Mouse (Mus musculus) retina, adult 2 months (tissue): ENCODE data around the gene Frem3.

Experiments
- DNase-seq: peaks from one replicate; pipeline ENCODE4 v3.0.0-alpha.2; 2012; ENCODE audit warnings: low read depth, low spot score

The Frem3 gene

GRCm38 (mm10) chr8:80610549-80611440 lies at the start of gene Frem3:
Frem3 (plus strand) TSS chr8:80611080.
- DNase-seq = no peak

- DNase-seq = no peak
Measured at GRCm38 (mm10) chr8:80564205-80564839, 46.6 kb upstream of the Frem3 start.

DNA sequence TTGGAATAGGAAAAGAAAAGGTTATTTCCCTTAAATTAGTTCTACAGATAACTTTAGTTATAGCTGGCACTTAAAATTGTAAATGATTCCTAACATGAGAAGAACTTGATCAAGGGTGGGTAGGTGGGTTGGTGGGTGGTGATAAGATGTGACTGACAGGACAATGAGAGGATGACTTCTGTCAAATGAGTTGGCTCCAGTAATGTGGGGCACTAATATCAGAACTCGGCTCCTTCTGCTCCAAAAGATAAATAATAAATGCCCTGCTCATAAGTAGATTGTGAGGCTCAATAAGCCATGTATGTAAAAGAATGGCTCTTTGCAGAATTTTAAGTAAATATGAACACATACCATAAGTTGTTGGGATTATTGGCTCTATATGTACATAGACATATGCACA lies 43.4 kb upstream of the Frem3 start:
- no peak for DNase-seq

DNA sequence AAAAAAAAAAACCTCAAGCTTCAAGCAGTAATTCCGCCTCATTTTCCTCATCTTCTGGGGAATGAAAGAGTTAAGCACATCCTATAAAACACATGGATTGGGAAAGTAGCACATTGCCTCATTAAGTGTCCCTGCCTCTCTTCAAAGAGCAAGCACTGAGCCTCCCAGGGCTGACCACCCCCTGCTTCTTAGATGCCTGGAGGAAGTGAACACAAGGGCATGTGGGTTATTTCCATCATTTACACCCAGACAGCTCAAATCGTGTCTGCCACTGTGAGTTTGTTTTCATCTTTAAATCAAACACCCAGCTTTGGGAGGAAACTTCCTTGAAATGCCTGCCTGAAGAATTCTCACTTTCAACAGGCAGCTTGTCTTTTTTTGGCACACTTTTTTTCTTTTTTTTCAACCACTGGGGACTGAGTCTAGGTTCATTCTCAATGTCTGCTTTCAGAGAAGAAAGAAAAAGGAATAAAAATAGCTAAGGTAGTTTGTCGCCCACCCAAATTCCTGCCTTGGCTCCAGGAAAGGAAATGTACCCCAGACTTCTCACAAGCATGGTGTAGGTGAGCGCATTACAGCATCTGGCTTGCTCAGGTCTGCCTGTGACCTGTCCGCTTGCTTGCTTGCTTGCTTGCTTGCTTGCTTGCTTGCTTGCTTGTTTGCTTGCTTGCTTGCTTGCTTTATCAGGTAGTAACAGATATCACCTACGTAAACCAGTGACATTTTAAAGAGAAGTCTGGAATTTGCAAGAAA lies 42.5 kb upstream of the Frem3 start:
- no peak for DNase-seq

DNA sequence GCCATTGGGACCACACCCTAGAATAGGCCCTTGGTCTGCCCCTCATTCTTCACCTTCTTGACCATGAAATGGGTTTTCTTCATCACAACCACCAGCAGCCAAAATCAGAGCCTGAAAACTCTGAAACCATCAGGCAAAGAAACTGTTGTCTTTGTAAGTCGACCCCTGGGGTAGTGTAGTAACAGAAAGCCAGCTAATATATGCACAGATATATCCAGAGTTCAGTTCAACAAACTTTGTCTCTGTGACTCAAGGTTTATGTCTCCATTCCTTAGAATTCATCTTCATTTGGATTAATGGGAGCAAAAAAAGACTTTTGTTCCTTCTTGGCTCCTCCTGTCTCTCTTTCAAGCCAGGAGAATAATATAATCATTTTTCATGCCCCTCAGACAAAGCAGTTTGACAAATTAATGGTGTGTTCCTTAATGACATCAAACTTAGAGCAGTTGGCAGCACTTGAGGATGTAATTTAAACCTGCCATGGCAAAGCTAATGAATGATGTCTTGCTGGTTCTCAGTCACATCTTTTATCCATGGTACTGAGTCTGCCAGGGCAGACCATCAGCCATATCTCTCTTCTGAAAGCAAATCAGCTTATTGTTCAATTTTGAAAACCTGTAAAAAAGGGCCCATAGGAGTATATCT lies 38.3 kb upstream of the Frem3 start:
- no peak for DNase-seq

DNA sequence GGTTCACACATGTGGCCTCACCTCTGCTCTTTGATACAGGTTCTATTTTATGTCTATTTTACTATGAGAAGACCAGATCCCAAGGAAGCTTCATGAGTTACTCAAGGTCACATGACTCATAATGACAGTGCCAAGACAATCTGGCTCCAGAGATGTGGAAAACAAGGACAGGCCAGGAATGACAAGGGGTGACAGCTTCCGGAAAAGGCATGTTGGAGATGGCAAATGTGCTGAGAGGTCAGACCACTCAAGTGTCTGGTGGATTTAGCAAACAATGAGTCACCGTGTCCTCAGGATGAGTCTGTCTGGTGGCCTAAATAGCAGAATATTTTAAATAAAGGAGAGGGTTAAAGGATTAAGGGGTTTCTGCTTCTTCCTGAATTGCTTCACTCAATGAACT lies 33.8 kb upstream of the Frem3 start:
- no peak for DNase-seq

DNA sequence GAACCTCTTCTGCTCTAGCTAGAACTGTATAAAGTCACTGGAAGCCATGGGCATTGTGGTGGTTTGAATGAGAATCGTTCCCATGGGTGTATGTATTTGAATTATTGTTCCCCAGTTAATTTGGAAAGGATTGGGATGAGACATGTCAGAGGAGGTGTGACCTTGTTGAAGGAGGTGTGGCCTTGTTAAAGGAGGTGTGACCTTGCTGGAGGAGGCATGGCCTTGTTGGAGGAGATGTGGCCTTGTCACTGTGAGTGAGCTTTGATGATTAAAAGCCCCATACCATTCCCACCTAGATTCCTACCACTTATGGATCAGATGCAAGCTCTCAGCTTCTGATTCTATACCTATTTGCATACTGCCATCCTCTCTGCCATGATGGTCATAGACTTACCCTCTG lies 31.8 kb upstream of the Frem3 start:
- no peak for DNase-seq

GRCm38 (mm10) chr8:80592626-80593025 lies 18.3 kb upstream of the Frem3 start:
- DNase-seq = no peak

DNA sequence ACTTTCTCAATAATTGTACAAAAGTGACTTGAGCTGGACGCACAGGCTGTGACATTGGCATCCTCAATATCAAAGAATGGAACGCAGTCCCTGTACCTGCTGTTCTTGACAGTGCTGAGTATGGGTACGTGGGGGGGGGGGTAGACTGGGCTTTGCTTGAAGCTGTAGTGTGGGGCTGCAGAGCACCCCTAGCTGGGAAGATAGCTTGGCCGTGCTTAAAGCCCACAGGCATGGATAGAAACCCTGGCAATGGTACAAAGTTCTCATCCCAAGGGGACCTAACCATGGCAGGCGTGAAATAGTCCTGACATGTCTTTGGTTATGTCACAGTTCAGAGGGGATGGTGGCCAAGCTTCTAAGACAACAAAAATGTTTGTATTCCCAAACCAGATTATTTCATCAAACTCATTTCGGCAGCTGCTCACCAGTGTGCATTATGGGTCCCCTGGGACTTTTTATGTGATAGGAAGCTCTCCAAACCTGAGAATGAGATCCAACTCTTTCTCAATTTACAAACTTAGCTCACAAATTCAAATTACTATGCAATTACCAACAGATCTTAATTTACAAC lies 10.2 kb upstream of the Frem3 start:
- no peak for DNase-seq

DNA sequence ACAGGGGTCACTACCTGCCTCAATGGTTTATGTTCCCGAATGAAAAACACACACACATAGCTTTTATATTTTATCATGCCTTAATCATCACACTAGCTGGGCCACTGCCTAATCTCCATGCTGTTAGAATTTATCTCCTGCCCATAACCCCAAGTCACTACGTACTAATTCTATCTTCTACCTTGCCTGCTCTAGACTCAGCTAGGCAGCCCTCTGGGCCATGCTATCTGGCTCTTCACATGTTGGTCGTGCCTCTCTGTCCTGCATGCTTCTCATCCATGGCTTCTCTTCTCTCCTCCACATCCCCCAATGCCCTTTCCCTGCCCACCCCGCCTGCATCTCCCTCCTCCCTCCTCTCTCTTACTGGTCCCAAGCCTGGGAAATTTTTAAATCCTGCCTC lies 9.0 kb upstream of the Frem3 start:
- DNase-seq = no peak

- DNase-seq = no peak
Measured at GRCm38 (mm10) chr8:80607082-80607481, 3.8 kb upstream of the Frem3 start.

DNA sequence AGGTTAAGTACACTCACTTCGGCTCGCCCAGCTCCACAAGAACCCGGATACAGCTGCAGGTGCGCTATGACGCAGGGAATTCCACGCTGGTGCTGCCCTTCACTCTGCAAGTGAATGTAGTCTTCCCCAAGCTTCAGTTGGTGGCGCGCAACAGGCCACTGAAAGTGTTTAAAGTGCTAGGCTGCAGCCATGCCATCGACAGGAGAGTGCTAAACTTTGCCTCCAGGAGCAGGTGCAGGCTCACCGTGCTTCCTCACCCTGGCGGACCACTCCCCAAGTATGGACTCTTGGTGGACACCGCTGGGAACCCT lies 516 bp downstream of the Frem3 start:
- DNase-seq = no peak

DNA sequence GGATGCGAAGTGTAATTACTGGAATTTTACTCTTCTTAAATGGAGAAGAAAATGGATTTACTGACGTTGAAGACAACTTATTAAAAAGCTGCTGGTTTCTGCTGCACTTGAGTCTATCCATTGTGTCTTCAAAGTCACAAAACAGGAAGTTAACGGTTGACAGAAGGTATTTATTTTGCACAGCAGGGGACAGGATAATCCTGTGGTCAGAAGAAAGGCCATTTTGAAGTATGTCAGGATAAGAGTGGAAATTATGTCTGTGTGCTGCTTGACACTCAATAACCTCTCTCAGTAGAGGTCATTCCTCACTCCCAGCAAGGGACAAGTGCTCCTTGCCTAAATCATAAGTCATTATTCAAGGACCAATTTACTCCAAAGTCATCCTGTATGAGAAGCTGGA lies 8.9 kb downstream of the Frem3 start:
- DNase-seq = no peak

DNA sequence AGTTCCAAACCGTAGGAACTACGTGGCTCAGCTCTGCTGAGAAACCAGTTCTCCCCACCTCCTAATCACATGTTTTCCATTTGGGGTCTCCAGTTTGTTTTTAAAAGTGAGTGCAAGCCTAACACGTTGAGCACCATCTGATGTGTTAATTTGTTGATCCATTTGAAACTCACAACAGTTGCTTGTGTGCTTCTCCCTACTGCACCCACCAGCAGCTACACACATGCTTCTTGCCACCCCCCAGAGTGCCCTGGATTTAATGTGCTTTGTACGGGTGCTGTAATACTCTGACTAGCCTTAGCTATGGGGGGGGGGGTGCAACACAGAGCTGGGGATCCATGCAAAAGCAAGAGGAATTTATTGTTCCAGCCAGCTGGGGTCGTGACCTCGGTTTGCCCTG lies 36.5 kb downstream of the Frem3 start:
- DNase-seq = no peak

DNA sequence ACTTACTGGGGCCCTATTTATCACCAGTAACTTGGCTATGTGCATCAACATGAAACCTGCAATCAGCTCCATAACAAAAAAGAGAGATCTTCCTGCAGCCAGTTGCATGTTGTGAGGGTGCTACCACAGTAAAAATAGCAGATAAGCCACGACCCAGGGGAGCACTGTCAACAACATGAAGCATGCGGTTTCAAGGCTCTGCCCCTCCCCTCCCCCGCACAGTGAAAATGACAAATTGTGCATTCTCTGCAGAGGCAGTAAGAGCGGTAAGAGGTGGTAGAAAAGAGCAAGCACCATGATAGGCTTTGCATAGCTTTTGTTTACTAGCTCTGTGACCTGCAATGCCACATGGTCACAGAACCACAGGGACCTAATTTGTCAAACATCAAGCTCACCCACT lies 46.8 kb downstream of the Frem3 start:
- DNase-seq = no peak

GRCm38 (mm10) chr8:80661055-80661454 lies 50.2 kb downstream of the Frem3 start:
- DNase-seq = no peak

GRCm38 (mm10) chr8:80663476-80663875 lies 52.6 kb downstream of the Frem3 start:
- DNase-seq = no peak

DNA sequence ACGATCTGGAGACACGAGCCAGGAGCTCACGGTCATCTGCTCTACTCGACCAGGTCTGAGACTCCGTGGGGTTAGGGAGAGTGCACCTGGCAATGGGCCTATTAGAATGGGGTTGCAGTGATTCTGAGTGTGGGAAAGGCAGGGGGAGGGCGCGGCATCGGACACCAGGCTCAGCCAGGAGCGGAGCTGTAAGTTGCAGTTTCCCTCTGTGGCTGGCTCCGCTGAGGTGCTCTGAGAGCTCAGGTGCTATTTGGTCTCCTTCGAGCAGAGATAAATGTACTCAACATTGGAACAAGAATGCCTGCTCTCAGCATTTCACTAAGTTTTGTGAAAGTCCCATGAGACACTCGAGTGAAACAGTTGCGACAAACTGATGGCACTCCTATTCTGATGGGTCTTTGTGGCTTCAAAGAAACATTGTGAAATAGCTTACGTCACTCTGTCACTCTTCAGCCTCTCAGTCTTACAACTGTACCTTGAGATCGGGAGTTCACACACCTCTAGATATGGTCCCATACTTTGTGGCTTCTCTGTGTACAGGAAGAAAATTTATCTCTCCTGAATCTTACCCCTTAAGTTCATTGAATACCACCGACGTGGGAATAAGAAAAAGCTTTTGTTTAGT lies 58.5 kb downstream of the Frem3 start:
- no peak for DNase-seq

DNA sequence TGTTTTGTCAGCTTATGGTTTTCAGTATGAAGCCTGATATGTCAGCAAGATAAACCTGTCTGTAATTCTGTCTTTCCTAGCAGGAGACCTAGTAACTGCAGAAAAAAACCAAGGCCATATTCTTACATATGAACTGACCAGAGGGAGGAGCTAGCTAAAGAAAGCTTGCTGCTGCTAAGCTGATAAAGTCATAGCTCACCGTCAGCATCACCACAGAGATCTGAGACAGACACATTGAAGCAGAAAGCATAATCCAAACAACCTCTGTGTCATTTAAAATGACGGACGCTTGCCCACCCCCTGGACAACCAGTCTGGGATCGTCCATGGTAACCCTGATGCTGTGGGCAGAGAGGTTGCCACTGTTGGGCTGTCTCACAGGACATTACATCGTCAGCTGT lies 71.7 kb downstream of the Frem3 start:
- no peak for DNase-seq

- DNase-seq = no peak
Measured at GRCm38 (mm10) chr8:80683756-80684335, 73.0 kb downstream of the Frem3 start.

GRCm38 (mm10) chr8:80688141-80688540 lies 77.3 kb downstream of the Frem3 start:
- DNase-seq = no peak
